Mouse (Mus musculus) MEL-GATA-1-ER (cell line): ENCODE data around the gene Fam221b.

Source experiments
- DNase-seq: peaks from one replicate; pipeline ENCODE4 v3.0.0-alpha.2; 2012; ENCODE audit warnings: low read depth; ENCODE audit errors: extremely low read depth

The Fam221b gene

DNA sequence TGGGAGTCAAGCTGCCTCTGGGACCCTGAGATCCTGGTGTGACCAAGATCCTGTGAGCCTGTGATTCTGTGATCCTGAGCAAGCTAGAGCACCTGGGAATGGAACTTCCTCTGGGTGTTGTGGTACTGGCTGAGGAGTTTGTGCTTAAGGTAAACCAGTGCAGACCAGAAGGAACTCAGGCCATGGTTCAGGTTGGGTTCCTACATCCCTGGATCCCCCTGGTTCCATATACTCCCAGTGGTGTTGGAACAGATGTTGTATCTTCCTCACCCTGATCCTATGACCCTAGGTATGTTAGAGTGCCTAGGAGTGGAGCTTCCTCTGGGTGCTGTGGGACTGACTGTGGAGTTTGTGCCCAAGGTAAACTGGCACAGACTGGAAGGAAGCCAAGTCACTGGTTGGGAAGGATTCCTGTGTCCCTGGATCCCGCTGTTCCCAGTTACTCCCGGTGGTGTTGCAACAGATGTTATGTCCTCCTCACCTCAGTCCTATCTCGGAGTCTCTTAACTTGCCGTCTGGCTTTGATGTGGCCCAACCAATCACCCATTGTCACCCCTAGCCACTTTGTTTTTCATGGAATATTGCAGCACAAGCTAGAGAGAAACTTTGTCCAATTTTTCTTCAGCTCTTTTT is 48.7 kb downstream of the Fam221b start:
- no peak for DNase-seq

DNA sequence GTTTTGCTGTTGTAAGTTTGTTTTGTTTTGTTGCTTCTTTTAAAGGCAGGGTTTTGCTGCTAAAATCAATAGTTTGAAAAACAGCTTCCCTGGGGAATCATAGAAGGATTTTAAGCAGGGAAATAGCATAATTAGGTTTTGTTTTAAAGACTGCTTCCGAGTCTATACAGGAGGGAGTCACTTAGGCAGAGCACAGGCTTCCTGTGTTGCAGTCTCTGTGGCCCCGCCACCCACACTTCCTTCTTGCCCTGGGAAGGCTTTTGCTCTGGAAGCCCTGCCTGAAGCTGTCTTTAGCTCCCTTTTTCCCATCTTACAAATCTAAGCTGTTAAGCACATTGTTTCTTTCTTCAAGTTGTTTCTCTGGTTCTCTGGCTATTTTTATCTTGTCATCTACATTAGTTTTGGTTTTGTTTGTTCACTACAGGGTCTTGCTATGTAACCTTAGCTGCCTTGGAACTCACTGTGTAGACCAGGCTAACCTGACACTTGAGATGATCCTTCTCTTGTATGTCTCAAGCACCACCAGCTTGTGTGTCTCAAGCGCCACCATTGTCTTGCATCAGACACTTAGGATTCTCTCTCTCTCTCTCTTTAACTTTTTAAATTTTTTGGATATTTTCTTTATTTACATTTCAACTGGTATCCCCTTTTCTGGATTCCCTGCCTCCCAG is 55.8 kb downstream of the Fam221b start:
- peak; percentile 83 for DNase-seq

DNA sequence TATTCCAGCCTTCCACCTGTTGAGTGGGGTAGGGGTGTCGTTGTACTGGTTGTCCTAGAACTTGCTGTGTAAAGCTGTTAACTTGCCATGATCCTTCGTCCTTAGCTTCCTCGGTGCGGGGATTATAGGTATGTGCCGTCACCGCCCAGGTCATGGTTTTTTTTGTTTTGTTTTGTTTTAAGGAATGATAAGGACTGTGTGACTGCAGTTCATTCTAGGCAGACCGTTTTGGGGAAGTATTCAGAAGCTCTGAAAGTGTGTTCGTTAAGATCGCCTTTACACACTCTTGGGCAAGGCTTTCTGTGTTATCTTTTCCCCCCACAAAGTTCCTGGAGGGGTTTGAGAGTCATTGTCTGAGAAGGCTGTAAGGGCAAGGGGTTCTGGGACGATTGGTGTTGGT is 56.4 kb downstream of the Fam221b start:
- peak; percentile 95 for DNase-seq
